Mouse (Mus musculus): ENCODE results near the gene Arhgap15. TPM values are rescaled to one million over a fixed set of nuclear protein-coding genes. Genes with fewer than 3 reads are reported as not detected.

Arhgap15 gene
- polyA plus RNA-seq (2014; fragmentation: Nextera tagmentation; extraction: Ambion mirVana) = 0.58 and 0.77 TPM in 2 replicates

GRCm38 (mm10) chr2:43748287-43748983, at the start of gene Arhgap15:
Gene Arhgap15, plus strand, starts transcription at chr2:43748824.
- WGBS = 69% methylated on average over 5 of the region's 5 CpGs
- no peaks in the 10 kb centered on the region for H3K36me3 ChIP-seq (ENCODE audit: control insufficient read depth, insufficient read depth, low read length)
- H3K27me3 ChIP-seq (ENCODE audit: control insufficient read depth, insufficient read depth, low read length) = no peaks in the 10 kb centered on the region
- H3K9ac ChIP-seq (ENCODE audit: low read length) = no peak within 1 kb of the TSS
- no peak within 1 kb of the TSS for H3K4me3 ChIP-seq (ENCODE audit: control insufficient read depth in 1 of 2, insufficient read depth in 1 of 2, low read depth in 1 of 2, low read length in 2 of 2)
- no peak within 1 kb of the TSS for H3K4me2 ChIP-seq (ENCODE audit: low read length)
- no peaks in the 10 kb centered on the region for H3K9me3 ChIP-seq (ENCODE audit: control insufficient read depth, low read length)
- no peaks in the 10 kb centered on the region for H3K4me1 ChIP-seq (ENCODE audit: control insufficient read depth in 2 of 2, insufficient read depth in 2 of 2, low read length in 2 of 2)
- ATAC-seq (ENCODE audit: insufficient number of reproducible peaks, insufficient read depth, low FRiP score, low read depth) = no peak
- no peak within 1 kb of the TSS for H3K27ac ChIP-seq (replicated peaks in 1 of 2; ENCODE audit: control insufficient read depth in 1 of 2, insufficient read depth in 1 of 2, low read depth in 2 of 2, low read length in 2 of 2)

GRCm38 (mm10) chr2:43712611-43713138, 35.9 kb upstream of the Arhgap15 start:
- no peak overlapping the region for H3K4me3 ChIP-seq (ENCODE audit: control insufficient read depth in 1 of 2, insufficient read depth in 1 of 2, low read depth in 1 of 2, low read length in 2 of 2)
- 88% methylated on average over 2 of the region's 2 CpGs for WGBS
- H3K4me2 ChIP-seq (ENCODE audit: low read length) = no peak overlapping the region
- no peaks in the 10 kb centered on the region for H3K27me3 ChIP-seq (ENCODE audit: control insufficient read depth, insufficient read depth, low read length)
- H3K36me3 ChIP-seq (ENCODE audit: control insufficient read depth, insufficient read depth, low read length) = no peaks in the 10 kb centered on the region
- no peaks in the 10 kb centered on the region for H3K4me1 ChIP-seq (ENCODE audit: control insufficient read depth in 2 of 2, insufficient read depth in 2 of 2, low read length in 2 of 2)
- H3K27ac ChIP-seq (replicated peaks in 1 of 2; ENCODE audit: control insufficient read depth in 1 of 2, insufficient read depth in 1 of 2, low read depth in 2 of 2, low read length in 2 of 2) = no peak overlapping the region
- H3K9me3 ChIP-seq (ENCODE audit: control insufficient read depth, low read length) = no peaks in the 10 kb centered on the region
- no peak for ATAC-seq (ENCODE audit: insufficient number of reproducible peaks, insufficient read depth, low FRiP score, low read depth)
- H3K9ac ChIP-seq (ENCODE audit: low read length) = no peak overlapping the region

DNA sequence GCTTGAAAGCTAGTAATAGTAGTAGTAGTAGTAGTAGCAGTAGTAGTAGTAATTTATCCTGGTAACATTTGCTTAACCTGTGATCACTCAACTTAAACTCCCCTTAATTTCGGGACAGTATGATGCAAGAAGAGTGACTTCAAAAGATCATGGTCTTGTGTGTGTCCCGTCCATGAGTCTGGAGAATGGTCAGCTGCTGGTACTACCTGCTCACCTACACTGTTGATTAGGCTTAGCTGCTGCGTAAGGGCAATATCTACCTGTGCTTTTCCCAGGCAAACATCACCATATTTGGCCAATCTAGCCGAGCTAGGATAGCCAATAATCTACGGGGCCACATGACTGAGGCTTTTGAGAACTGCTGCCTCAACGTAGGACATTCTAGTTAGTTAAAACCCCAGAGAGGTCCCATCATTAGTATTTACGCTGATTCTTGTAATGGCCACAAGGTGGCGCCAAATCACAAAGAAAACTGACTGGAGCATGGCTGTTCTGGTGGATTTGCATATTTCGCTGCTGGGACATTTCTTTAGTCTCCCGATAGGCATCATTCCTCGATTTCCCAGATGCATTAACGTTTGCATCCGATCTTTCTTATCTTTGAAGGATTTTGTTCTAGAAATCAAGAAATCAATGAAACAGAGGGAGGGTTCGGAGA, 26.0 kb upstream of the Arhgap15 start:
- H3K9me3 ChIP-seq (ENCODE audit: control insufficient read depth, low read length) = no peaks in the 10 kb centered on the region
- H3K36me3 ChIP-seq (ENCODE audit: control insufficient read depth, insufficient read depth, low read length) = no peaks in the 10 kb centered on the region
- no peaks in the 10 kb centered on the region for H3K4me1 ChIP-seq (ENCODE audit: control insufficient read depth in 2 of 2, insufficient read depth in 2 of 2, low read length in 2 of 2)
- H3K27me3 ChIP-seq (ENCODE audit: control insufficient read depth, insufficient read depth, low read length) = no peaks in the 10 kb centered on the region
- H3K9ac ChIP-seq (ENCODE audit: low read length) = peak overlapping the region; percentile 53; the same call in 1 of the 2 replicates
- 15% methylated on average over 14 of the region's 14 CpGs for WGBS
- ATAC-seq (ENCODE audit: insufficient number of reproducible peaks, insufficient read depth, low FRiP score, low read depth) = no peak
- no peak overlapping the region for H3K27ac ChIP-seq (replicated peaks in 1 of 2; ENCODE audit: control insufficient read depth in 1 of 2, insufficient read depth in 1 of 2, low read depth in 2 of 2, low read length in 2 of 2)
- H3K4me3 ChIP-seq (ENCODE audit: control insufficient read depth in 1 of 2, insufficient read depth in 1 of 2, low read depth in 1 of 2, low read length in 2 of 2) = peak overlapping the region in 1 of 2 experiments; percentile 20; a peak in 2 of 4 replicates
- H3K4me2 ChIP-seq (ENCODE audit: low read length) = peak overlapping the region; percentile 60

DNA sequence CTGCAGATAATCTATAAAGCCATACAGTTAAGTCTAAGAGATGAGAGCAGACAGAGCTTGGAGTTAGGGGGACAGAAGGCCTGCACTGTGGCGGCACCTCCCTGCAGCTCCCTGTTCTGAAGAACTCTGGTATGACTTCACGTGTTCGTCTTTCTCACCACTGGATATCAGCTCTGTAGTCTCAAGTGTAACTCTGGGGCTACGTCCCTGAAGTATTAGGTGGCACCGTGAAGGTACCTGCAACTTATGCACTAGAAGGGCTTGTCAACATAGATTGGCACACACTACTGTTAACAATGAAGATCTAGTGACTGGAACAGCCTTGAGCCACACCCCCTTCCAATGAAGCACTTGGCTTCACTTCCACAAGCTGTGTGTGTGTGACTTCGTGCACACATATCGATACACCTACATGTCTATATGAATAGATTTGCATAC, 25.5 kb upstream of the Arhgap15 start:
- H3K4me1 ChIP-seq (ENCODE audit: control insufficient read depth in 2 of 2, insufficient read depth in 2 of 2, low read length in 2 of 2) = no peaks in the 10 kb centered on the region
- H3K4me3 ChIP-seq (ENCODE audit: control insufficient read depth in 1 of 2, insufficient read depth in 1 of 2, low read depth in 1 of 2, low read length in 2 of 2) = peak overlapping the region in 1 of 2 experiments; percentile 20; a peak in 2 of 4 replicates
- H3K9ac ChIP-seq (ENCODE audit: low read length) = peak overlapping the region; percentile 53; the same call in 1 of the 2 replicates
- no peak for ATAC-seq (ENCODE audit: insufficient number of reproducible peaks, insufficient read depth, low FRiP score, low read depth)
- no peaks in the 10 kb centered on the region for H3K9me3 ChIP-seq (ENCODE audit: control insufficient read depth, low read length)
- no peaks in the 10 kb centered on the region for H3K27me3 ChIP-seq (ENCODE audit: control insufficient read depth, insufficient read depth, low read length)
- H3K4me2 ChIP-seq (ENCODE audit: low read length) = peak overlapping the region; percentile 60
- H3K36me3 ChIP-seq (ENCODE audit: control insufficient read depth, insufficient read depth, low read length) = no peaks in the 10 kb centered on the region
- no peak overlapping the region for H3K27ac ChIP-seq (replicated peaks in 1 of 2; ENCODE audit: control insufficient read depth in 1 of 2, insufficient read depth in 1 of 2, low read depth in 2 of 2, low read length in 2 of 2)
- 56% methylated on average over 7 of the region's 7 CpGs for WGBS

DNA sequence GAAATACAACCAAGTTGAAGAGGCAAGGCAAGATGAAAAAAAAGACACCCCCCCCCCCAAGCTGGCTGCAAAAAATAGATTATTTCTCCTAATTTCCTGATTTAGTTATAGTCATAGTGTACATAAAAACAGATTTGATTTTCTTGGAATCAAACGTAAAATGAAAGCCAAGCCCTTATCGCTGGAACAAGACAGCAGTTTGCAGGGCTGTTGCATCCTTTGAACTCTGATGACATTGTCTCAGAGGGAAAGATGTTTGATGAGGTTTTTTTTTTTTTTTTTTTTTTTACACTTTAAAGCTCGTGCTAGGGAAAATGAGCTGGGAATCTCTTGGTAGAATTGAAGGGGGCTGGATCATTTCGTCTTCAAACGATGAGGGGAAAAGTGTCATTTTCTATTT, 21.4 kb upstream of the Arhgap15 start:
- ATAC-seq (ENCODE audit: insufficient number of reproducible peaks, insufficient read depth, low FRiP score, low read depth) = no peak
- Histone ChIP-seq H3K4me3 (ENCODE audit: control insufficient read depth in 1 of 2, insufficient read depth in 1 of 2, low read depth in 1 of 2, low read length in 2 of 2) (no peak overlapping the region), H3K9me3 (ENCODE audit: control insufficient read depth, low read length) (no peaks in the 10 kb centered on the region), H3K36me3 (ENCODE audit: control insufficient read depth, insufficient read depth, low read length) (no peaks in the 10 kb centered on the region), H3K4me1 (ENCODE audit: control insufficient read depth in 2 of 2, insufficient read depth in 2 of 2, low read length in 2 of 2) (no peaks in the 10 kb centered on the region), H3K4me2 (ENCODE audit: low read length) (no peak overlapping the region), H3K9ac (ENCODE audit: low read length) (no peak overlapping the region), H3K27ac (replicated peaks in 1 of 2; ENCODE audit: control insufficient read depth in 1 of 2, insufficient read depth in 1 of 2, low read depth in 2 of 2, low read length in 2 of 2) (no peak overlapping the region), H3K27me3 (ENCODE audit: control insufficient read depth, insufficient read depth, low read length) (no peaks in the 10 kb centered on the region)
- WGBS = 67% methylated on average over 5 of the region's 5 CpGs

DNA sequence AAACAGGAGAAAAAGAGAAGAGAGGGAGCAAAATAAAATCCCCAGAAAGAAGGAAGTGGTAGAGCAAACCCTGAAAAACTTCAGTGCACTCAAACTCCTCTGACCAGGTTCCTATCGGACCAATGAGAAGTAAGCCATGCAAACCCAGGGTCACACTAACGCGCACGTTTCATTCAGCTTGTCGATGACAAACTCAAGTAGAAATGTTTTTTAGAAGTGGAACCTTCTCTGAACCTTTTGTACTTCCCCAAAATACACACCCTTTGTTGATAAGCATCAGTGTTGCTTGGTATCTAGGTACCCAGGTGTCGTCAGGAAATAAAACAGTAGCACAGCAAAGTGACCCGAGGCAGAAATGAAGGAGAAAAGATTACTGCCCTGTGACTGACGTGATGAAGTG, 20.9 kb upstream of the Arhgap15 start:
- ATAC-seq (ENCODE audit: insufficient number of reproducible peaks, insufficient read depth, low FRiP score, low read depth) = no peak
- Histone ChIP-seq H3K27me3 (ENCODE audit: control insufficient read depth, insufficient read depth, low read length) (no peaks in the 10 kb centered on the region), H3K27ac (replicated peaks in 1 of 2; ENCODE audit: control insufficient read depth in 1 of 2, insufficient read depth in 1 of 2, low read depth in 2 of 2, low read length in 2 of 2) (no peak overlapping the region), H3K36me3 (ENCODE audit: control insufficient read depth, insufficient read depth, low read length) (no peaks in the 10 kb centered on the region), H3K4me2 (ENCODE audit: low read length) (no peak overlapping the region), H3K9ac (ENCODE audit: low read length) (no peak overlapping the region), H3K9me3 (ENCODE audit: control insufficient read depth, low read length) (no peaks in the 10 kb centered on the region), H3K4me3 (ENCODE audit: control insufficient read depth in 1 of 2, insufficient read depth in 1 of 2, low read depth in 1 of 2, low read length in 2 of 2) (no peak overlapping the region), H3K4me1 (ENCODE audit: control insufficient read depth in 2 of 2, insufficient read depth in 2 of 2, low read length in 2 of 2) (no peaks in the 10 kb centered on the region)
- WGBS = 44% methylated on average over 8 of the region's 8 CpGs

GRCm38 (mm10) chr2:43728831-43729230, 19.8 kb upstream of the Arhgap15 start:
- Histone ChIP-seq H3K9me3 (ENCODE audit: control insufficient read depth, low read length) (no peaks in the 10 kb centered on the region), H3K27me3 (ENCODE audit: control insufficient read depth, insufficient read depth, low read length) (no peaks in the 10 kb centered on the region), H3K4me2 (ENCODE audit: low read length) (no peak overlapping the region), H3K9ac (ENCODE audit: low read length) (no peak overlapping the region), H3K4me1 (ENCODE audit: control insufficient read depth in 2 of 2, insufficient read depth in 2 of 2, low read length in 2 of 2) (no peaks in the 10 kb centered on the region), H3K36me3 (ENCODE audit: control insufficient read depth, insufficient read depth, low read length) (no peaks in the 10 kb centered on the region), H3K27ac (replicated peaks in 1 of 2; ENCODE audit: control insufficient read depth in 1 of 2, insufficient read depth in 1 of 2, low read depth in 2 of 2, low read length in 2 of 2) (no peak overlapping the region), H3K4me3 (ENCODE audit: control insufficient read depth in 1 of 2, insufficient read depth in 1 of 2, low read depth in 1 of 2, low read length in 2 of 2) (no peak overlapping the region)
- 85% methylated on average over 3 of the region's 3 CpGs for WGBS
- ATAC-seq (ENCODE audit: insufficient number of reproducible peaks, insufficient read depth, low FRiP score, low read depth) = no peak
